Mouse (Mus musculus): ENCODE results near the gene Hpse2. TPM values are rescaled to one million over a fixed set of nuclear protein-coding genes. Genes with fewer than 3 reads are reported as not detected.
"Not testable (repeated sequence)": the region's sequence is repeated elsewhere in the genome, so short reads cannot be mapped to it uniquely, and the experiment has no call there.

Hpse2 gene
- polyA plus RNA-seq, 1 experiment from 2014 or later, result 0.58 TPM

- ATAC-seq (ENCODE audit: low FRiP score, low TSS enrichment), result no peak
- H3K27me3 ChIP-seq (ENCODE audit: control insufficient read depth, insufficient read depth, low read length), result peaks cover 51% of the 10 kb centered on the region
- WGBS, result under 1% methylated on average over 48 of the region's 48 CpGs
Measured at GRCm38 (mm10) chr19:43386041-43386952, 1.9 kb downstream of the Hpse2 start.

GRCm38 (mm10) chr19:43385451-43385850, 2.7 kb downstream of the Hpse2 start:
- Histone ChIP-seq H3K9ac (ENCODE audit: low read depth, low read length) (no peak overlapping the region), H3K36me3 (ENCODE audit: control insufficient read depth, insufficient read depth, low read length) (no peaks in the 10 kb centered on the region)

More at GRCm38 (mm10) chr19:43386041-43386952, 1.9 kb downstream of the Hpse2 start:
- Histone ChIP-seq H3K36me3 (ENCODE audit: control insufficient read depth, insufficient read depth, low read length) (no peaks in the 10 kb centered on the region), H3K4me2 (replicated peaks; ENCODE audit: low read depth, low read length) (peak overlapping the region; percentile 42), H3K4me1 (ENCODE audit: control insufficient read depth, insufficient read depth, low read length) (peaks cover 15% of the 10 kb centered on the region; the same call in 1 of the 2 replicates), H3K9me3 (ENCODE audit: control insufficient read depth, low read length) (no peaks in the 10 kb centered on the region), H3K9ac (ENCODE audit: low read depth, low read length) (peak overlapping the region; percentile 19; the same call in 1 of the 2 replicates), H3K4me3 (ENCODE audit: low read length) (peak overlapping the region; percentile 35), H3K27ac (ENCODE audit: low read depth, low read length) (no peak overlapping the region)

GRCm38 (mm10) chr19:43384978-43385431, 3.1 kb downstream of the Hpse2 start:
- Histone ChIP-seq H3K27ac (ENCODE audit: low read depth, low read length) (no peak overlapping the region), H3K9me3 (ENCODE audit: control insufficient read depth, low read length) (no peaks in the 10 kb centered on the region), H3K9ac (ENCODE audit: low read depth, low read length) (peak overlapping the region; percentile 31; the same call in 1 of the 2 replicates), H3K27me3 (ENCODE audit: control insufficient read depth, insufficient read depth, low read length) (peaks cover 50% of the 10 kb centered on the region), H3K36me3 (ENCODE audit: control insufficient read depth, insufficient read depth, low read length) (no peaks in the 10 kb centered on the region), H3K4me1 (ENCODE audit: control insufficient read depth, insufficient read depth, low read length) (peaks cover 15% of the 10 kb centered on the region; the same call in 1 of the 2 replicates), H3K4me3 (ENCODE audit: low read length) (peak overlapping the region; percentile 35), H3K4me2 (replicated peaks; ENCODE audit: low read depth, low read length) (peak overlapping the region; percentile 50)
- under 1% methylated on average over 25 of the region's 25 CpGs for WGBS
- ATAC-seq (ENCODE audit: low FRiP score, low TSS enrichment), result no peak

More at GRCm38 (mm10) chr19:43385451-43385850, 2.7 kb downstream of the Hpse2 start:
- H3K4me1 ChIP-seq (ENCODE audit: control insufficient read depth, insufficient read depth, low read length), result peaks cover 15% of the 10 kb centered on the region; the same call in 1 of the 2 replicates
- H3K4me3 ChIP-seq (ENCODE audit: low read length), result peak overlapping the region; percentile 35
- H3K9me3 ChIP-seq (ENCODE audit: control insufficient read depth, low read length), result no peaks in the 10 kb centered on the region
- ATAC-seq (ENCODE audit: low FRiP score, low TSS enrichment), result no peak
- H3K27ac ChIP-seq (ENCODE audit: low read depth, low read length), result no peak overlapping the region
- H3K27me3 ChIP-seq (ENCODE audit: control insufficient read depth, insufficient read depth, low read length), result peaks cover 51% of the 10 kb centered on the region
- 2% methylated on average over 13 of the region's 13 CpGs for WGBS
- H3K4me2 ChIP-seq (replicated peaks; ENCODE audit: low read depth, low read length), result peak overlapping the region; percentile 50

- no peak overlapping the region for H3K9ac ChIP-seq (ENCODE audit: low read depth, low read length)
- H3K27me3 ChIP-seq (ENCODE audit: control insufficient read depth, insufficient read depth, low read length), result peaks cover 44% of the 10 kb centered on the region
- H3K4me2 ChIP-seq (replicated peaks; ENCODE audit: low read depth, low read length), result peak overlapping the region; percentile 50
- ATAC-seq (ENCODE audit: low FRiP score, low TSS enrichment), result no peak
- no peaks in the 10 kb centered on the region for H3K36me3 ChIP-seq (ENCODE audit: control insufficient read depth, insufficient read depth, low read length)
- 5% methylated on average over 19 of the region's 19 CpGs for WGBS
- no peaks in the 10 kb centered on the region for H3K9me3 ChIP-seq (ENCODE audit: control insufficient read depth, low read length)
- peak overlapping the region; percentile 35 for H3K4me3 ChIP-seq (ENCODE audit: low read length)
- peaks cover 15% of the 10 kb centered on the region; the same call in 1 of the 2 replicates for H3K4me1 ChIP-seq (ENCODE audit: control insufficient read depth, insufficient read depth, low read length)
- H3K27ac ChIP-seq (ENCODE audit: low read depth, low read length), result no peak overlapping the region
Measured at GRCm38 (mm10) chr19:43384346-43384977, 3.7 kb downstream of the Hpse2 start.

- Histone ChIP-seq H3K27me3 (ENCODE audit: control insufficient read depth, insufficient read depth, low read length) (no peaks in the 10 kb centered on the region), H3K4me2 (replicated peaks; ENCODE audit: low read depth, low read length) (no peak overlapping the region), H3K4me1 (ENCODE audit: control insufficient read depth, insufficient read depth, low read length) (no peaks in the 10 kb centered on the region), H3K36me3 (ENCODE audit: control insufficient read depth, insufficient read depth, low read length) (no peaks in the 10 kb centered on the region), H3K9ac (ENCODE audit: low read depth, low read length) (no peak overlapping the region), H3K27ac (ENCODE audit: low read depth, low read length) (no peak overlapping the region), H3K4me3 (ENCODE audit: low read length) (no peak overlapping the region), H3K9me3 (ENCODE audit: control insufficient read depth, low read length) (no peaks in the 10 kb centered on the region)
- WGBS, result 81% methylated on average over 3 of the region's 3 CpGs
- no peak for ATAC-seq (ENCODE audit: low FRiP score, low TSS enrichment)
Measured at GRCm38 (mm10) chr19:43358830-43359229, 29.3 kb downstream of the Hpse2 start.

GRCm38 (mm10) chr19:43311125-43311524, 77.0 kb downstream of the Hpse2 start:
- no peaks in the 10 kb centered on the region for H3K27me3 ChIP-seq (ENCODE audit: control insufficient read depth, insufficient read depth, low read length)

GRCm38 (mm10) chr19:43306756-43307155, 81.4 kb downstream of the Hpse2 start:
- Histone ChIP-seq H3K9me3 (ENCODE audit: control insufficient read depth, low read length) (peaks cover 3% of the 10 kb centered on the region; the same call in 1 of the 2 replicates), H3K36me3 (ENCODE audit: control insufficient read depth, insufficient read depth, low read length) (no peaks in the 10 kb centered on the region), H3K4me3 (ENCODE audit: low read length) (no peak overlapping the region), H3K4me1 (ENCODE audit: control insufficient read depth, insufficient read depth, low read length) (no peaks in the 10 kb centered on the region), H3K27ac (ENCODE audit: low read depth, low read length) (no peak overlapping the region), H3K9ac (ENCODE audit: low read depth, low read length) (no peak overlapping the region), H3K4me2 (replicated peaks; ENCODE audit: low read depth, low read length) (no peak overlapping the region), H3K27me3 (ENCODE audit: control insufficient read depth, insufficient read depth, low read length) (no peaks in the 10 kb centered on the region)
- ATAC-seq (ENCODE audit: low FRiP score, low TSS enrichment), result no peak

More at GRCm38 (mm10) chr19:43311125-43311524, 77.0 kb downstream of the Hpse2 start:
- Histone ChIP-seq H3K27ac (ENCODE audit: low read depth, low read length) (no peak overlapping the region), H3K36me3 (ENCODE audit: control insufficient read depth, insufficient read depth, low read length) (no peaks in the 10 kb centered on the region), H3K9ac (ENCODE audit: low read depth, low read length) (no peak overlapping the region), H3K4me3 (ENCODE audit: low read length) (no peak overlapping the region), H3K4me1 (ENCODE audit: control insufficient read depth, insufficient read depth, low read length) (no peaks in the 10 kb centered on the region), H3K4me2 (replicated peaks; ENCODE audit: low read depth, low read length) (no peak overlapping the region), H3K9me3 (ENCODE audit: control insufficient read depth, low read length) (peaks cover 3% of the 10 kb centered on the region; the same call in 1 of the 2 replicates)
- ATAC-seq (ENCODE audit: low FRiP score, low TSS enrichment), result no peak

GRCm38 (mm10) chr19:43281336-43281735, 106.8 kb downstream of the Hpse2 start:
- not testable (repeated sequence) for H3K36me3 ChIP-seq (ENCODE audit: control insufficient read depth, insufficient read depth, low read length); ATAC-seq (ENCODE audit: low FRiP score, low TSS enrichment); H3K9me3 ChIP-seq (ENCODE audit: control insufficient read depth, low read length); H3K4me2 ChIP-seq (replicated peaks; ENCODE audit: low read depth, low read length); H3K4me1 ChIP-seq (ENCODE audit: control insufficient read depth, insufficient read depth, low read length); H3K4me3 ChIP-seq (ENCODE audit: low read length); H3K27me3 ChIP-seq (ENCODE audit: control insufficient read depth, insufficient read depth, low read length); H3K27ac ChIP-seq (ENCODE audit: low read depth, low read length); H3K9ac ChIP-seq (ENCODE audit: low read depth, low read length)
- 97% methylated on average over 1 of the region's 1 CpGs for WGBS
